Mouse (Mus musculus): ENCODE results near the gene 6030458C11Rik. TPM values are rescaled to one million over a fixed set of nuclear protein-coding genes. Genes with fewer than 3 reads are reported as not detected.

Gene 6030458C11Rik
- polyA plus RNA-seq, 1 experiment from 2014 or later = 47.0 TPM

DNA sequence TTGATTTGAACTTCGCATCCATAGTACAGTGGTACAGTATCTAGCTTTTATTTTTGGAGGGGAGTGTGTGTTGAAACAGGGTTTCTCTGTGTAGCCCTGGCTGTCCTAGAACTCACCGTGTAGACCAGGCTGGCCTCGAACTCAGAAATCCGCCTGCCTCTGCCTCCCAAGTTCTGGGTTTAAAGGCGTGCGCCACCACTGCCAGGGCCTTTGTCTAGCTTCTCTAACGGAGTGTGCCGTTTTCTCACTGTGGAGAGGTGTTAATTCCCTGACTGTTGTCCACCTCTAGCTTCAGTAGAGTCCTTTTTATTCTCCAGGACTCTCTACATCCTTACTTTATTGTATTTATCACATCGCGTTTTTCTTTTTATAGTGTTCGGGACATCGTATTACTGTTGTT is 959 bp upstream of the 6030458C11Rik start:
- Histone ChIP-seq H3K27ac (ENCODE audit: low read length) (no peak overlapping the region), H3K4me1 (ENCODE audit: control insufficient read depth, insufficient read depth, low read length) (peaks cover 13% of the 10 kb centered on the region), H3K36me3 (ENCODE audit: control insufficient read depth, insufficient read depth, low read length) (peaks cover 18% of the 10 kb centered on the region), H3K9ac (replicated peaks; ENCODE audit: low read depth, low read length) (peak overlapping the region; percentile 81), H3K9me3 (ENCODE audit: control insufficient read depth, low read depth, low read length) (no peaks in the 10 kb centered on the region), H3K4me3 (ENCODE audit: low read depth, low read length) (peak overlapping the region; percentile 94), H3K4me2 (replicated peaks; ENCODE audit: low read depth, low read length) (peak overlapping the region; percentile 66), H3K27me3 (ENCODE audit: control insufficient read depth, insufficient read depth, low read length) (no peaks in the 10 kb centered on the region)
- WGBS = 47% methylated on average over 12 of the region's 12 CpGs
- no peak for ATAC-seq (ENCODE audit: insufficient number of reproducible peaks, insufficient read depth, low FRiP score, low read depth)

DNA sequence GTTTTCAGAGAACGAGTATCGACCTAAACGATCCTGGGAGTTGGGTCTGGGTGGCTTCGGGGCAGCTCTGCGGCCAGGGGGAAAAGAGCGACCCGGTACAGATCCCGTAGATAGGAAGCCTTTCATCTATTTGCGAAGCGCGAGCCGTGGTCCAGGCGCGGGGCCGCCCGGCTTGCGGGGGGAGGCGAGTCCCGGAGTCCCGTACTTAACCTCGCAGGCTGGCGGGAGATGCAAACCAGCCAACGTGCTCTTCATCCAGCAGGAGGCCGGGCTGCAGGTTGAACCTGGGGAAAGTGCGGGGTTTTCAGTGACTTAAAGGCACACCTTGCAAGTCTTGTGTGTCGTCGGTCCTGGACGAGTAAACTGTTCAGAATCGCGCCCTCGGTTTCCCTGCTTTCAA is 516 bp upstream of the 6030458C11Rik start:
- Histone ChIP-seq H3K36me3 (ENCODE audit: control insufficient read depth, insufficient read depth, low read length) (peaks cover 20% of the 10 kb centered on the region), H3K9me3 (ENCODE audit: control insufficient read depth, low read depth, low read length) (no peaks in the 10 kb centered on the region), H3K4me1 (ENCODE audit: control insufficient read depth, insufficient read depth, low read length) (peaks cover 13% of the 10 kb centered on the region), H3K9ac (replicated peaks; ENCODE audit: low read depth, low read length) (peak overlapping the region; percentile 81), H3K4me2 (replicated peaks; ENCODE audit: low read depth, low read length) (peak overlapping the region; percentile 66), H3K4me3 (ENCODE audit: low read depth, low read length) (peak overlapping the region; percentile 94), H3K27me3 (ENCODE audit: control insufficient read depth, insufficient read depth, low read length) (no peaks in the 10 kb centered on the region), H3K27ac (ENCODE audit: low read length) (peak overlapping the region; percentile 66; the same call in 1 of the 2 replicates)
- ATAC-seq (ENCODE audit: insufficient number of reproducible peaks, insufficient read depth, low FRiP score, low read depth) = peak; percentile 28; the same call in 1 of the 2 replicates
- 0% methylated on average over 30 of the region's 31 CpGs for WGBS

DNA sequence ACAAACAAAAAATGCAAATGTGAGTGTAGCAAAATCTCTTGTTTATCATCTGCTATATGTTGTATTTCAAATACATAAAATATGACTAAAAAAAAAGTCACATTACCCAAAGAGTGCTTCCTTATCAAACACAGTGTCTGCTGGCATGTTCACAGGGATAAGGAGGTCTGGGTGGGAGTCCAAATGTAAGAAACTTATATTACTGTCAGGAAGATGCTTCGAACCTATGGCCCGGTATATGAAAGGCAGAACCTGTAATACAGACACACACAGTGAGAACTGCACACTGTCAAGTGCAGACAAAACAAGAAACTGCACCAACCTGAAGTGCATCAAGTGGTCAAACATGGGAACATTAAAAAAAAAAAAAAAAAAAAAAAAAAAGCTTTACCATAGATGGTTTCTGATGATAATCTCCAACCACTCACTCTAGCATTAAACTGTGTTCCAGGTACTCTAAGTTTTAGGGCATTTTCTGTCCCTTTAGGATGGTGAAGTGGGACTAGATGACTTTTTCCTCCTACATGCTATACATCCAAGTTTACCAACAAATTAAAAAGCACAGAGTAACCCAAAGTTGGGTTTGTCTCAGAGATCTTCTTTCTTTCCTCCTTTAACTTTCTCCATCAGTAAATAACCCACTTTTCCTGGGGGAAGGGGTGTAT is 862 bp downstream of the 6030458C11Rik start:
- 82% methylated on average over 2 of the region's 2 CpGs for WGBS
- H3K36me3 ChIP-seq (ENCODE audit: control insufficient read depth, insufficient read depth, low read length) = peaks cover 22% of the 10 kb centered on the region
- H3K9ac ChIP-seq (replicated peaks; ENCODE audit: low read depth, low read length) = peak overlapping the region; percentile 59
- no peak for ATAC-seq (ENCODE audit: insufficient number of reproducible peaks, insufficient read depth, low FRiP score, low read depth)
- H3K4me3 ChIP-seq (ENCODE audit: low read depth, low read length) = peak overlapping the region; percentile 94
- H3K9me3 ChIP-seq (ENCODE audit: control insufficient read depth, low read depth, low read length) = no peaks in the 10 kb centered on the region
- H3K4me2 ChIP-seq (replicated peaks; ENCODE audit: low read depth, low read length) = peak overlapping the region; percentile 78
- H3K27ac ChIP-seq (ENCODE audit: low read length) = no peak overlapping the region
- no peaks in the 10 kb centered on the region for H3K27me3 ChIP-seq (ENCODE audit: control insufficient read depth, insufficient read depth, low read length)
- H3K4me1 ChIP-seq (ENCODE audit: control insufficient read depth, insufficient read depth, low read length) = peaks cover 13% of the 10 kb centered on the region

DNA sequence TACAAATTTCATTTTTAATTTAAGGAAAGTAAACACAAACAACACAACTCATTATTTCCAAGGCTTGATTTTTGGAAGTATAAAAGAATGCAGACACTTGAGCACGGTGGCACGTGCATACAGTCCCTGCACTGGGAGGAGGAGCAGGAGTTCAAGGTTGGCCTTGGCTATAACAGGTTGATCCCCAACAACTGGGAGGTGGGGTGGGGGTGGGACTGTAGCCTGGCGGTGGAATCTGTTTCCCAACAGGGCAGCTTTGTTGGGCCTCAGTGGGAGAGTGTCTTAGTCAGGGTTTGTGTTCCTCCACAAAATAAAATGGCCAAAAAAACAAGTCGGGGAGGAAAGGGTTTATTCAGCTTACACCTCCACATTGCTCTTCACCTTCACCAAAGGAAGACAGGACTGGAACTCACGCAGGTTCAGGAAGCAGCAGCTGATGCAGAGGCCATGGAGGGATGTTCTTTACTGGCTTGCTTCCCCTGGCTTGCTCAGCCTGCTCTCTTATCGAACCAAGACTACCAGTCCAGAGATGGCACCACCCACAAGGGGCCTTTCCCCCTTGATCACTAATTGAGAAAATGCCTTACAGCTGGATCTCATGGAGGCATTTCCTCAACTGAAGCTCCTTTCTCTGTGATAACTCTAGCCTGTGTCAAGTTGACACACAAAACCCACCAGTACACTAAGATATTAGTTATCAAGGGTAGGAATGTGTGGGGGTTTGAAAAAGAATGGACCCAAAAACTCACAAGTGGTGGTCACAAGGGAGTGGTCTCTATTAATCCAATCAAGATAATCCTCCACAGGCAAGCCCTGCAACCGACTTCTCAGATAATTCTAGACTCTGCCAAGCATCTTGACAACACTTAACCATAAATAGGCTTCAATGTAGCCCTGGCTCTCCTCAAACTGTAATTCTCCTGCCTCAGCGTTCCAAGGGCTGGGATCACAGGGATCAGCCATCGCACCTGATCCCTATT is 1.7 kb downstream of the 6030458C11Rik start:
- no peak overlapping the region for H3K27ac ChIP-seq (ENCODE audit: low read length)
- H3K4me2 ChIP-seq (replicated peaks; ENCODE audit: low read depth, low read length) = no peak overlapping the region
- H3K9me3 ChIP-seq (ENCODE audit: control insufficient read depth, low read depth, low read length) = no peaks in the 10 kb centered on the region
- ATAC-seq (ENCODE audit: insufficient number of reproducible peaks, insufficient read depth, low FRiP score, low read depth) = no peak
- H3K36me3 ChIP-seq (ENCODE audit: control insufficient read depth, insufficient read depth, low read length) = peaks cover 26% of the 10 kb centered on the region
- no peak overlapping the region for H3K9ac ChIP-seq (replicated peaks; ENCODE audit: low read depth, low read length)
- whole genome bisulfite sequencing = 82% methylated on average over 9 of the region's 9 CpGs
- H3K4me1 ChIP-seq (ENCODE audit: control insufficient read depth, insufficient read depth, low read length) = peaks cover 13% of the 10 kb centered on the region
- no peaks in the 10 kb centered on the region for H3K27me3 ChIP-seq (ENCODE audit: control insufficient read depth, insufficient read depth, low read length)
- H3K4me3 ChIP-seq (ENCODE audit: low read depth, low read length) = no peak overlapping the region

DNA sequence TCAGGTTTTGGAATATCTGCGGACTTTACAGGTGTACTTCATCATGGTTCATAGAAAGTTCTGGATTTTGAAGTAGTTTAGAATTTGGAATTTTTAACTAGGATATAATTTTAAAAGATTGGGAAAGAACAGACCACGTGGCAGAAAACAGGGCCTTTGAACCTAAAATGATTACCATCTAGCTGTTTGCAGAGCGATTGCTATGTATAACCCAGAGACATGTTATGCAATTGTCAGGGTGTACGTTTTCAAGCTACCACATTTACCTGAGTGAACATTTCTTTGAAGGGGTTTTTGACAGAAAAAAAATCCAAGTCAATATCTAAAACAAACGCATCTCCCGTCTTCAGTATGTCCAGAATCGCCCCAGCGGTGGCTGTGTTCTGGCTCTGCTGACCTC is 6.9 kb downstream of the 6030458C11Rik start:
- Histone ChIP-seq H3K27me3 (ENCODE audit: control insufficient read depth, insufficient read depth, low read length) (no peaks in the 10 kb centered on the region), H3K4me2 (replicated peaks; ENCODE audit: low read depth, low read length) (no peak overlapping the region), H3K9me3 (ENCODE audit: control insufficient read depth, low read depth, low read length) (no peaks in the 10 kb centered on the region), H3K36me3 (ENCODE audit: control insufficient read depth, insufficient read depth, low read length) (peaks cover 67% of the 10 kb centered on the region), H3K27ac (ENCODE audit: low read length) (no peak overlapping the region), H3K4me1 (ENCODE audit: control insufficient read depth, insufficient read depth, low read length) (no peaks in the 10 kb centered on the region), H3K4me3 (ENCODE audit: low read depth, low read length) (no peak overlapping the region), H3K9ac (replicated peaks; ENCODE audit: low read depth, low read length) (no peak overlapping the region)
- ATAC-seq (ENCODE audit: insufficient number of reproducible peaks, insufficient read depth, low FRiP score, low read depth) = no peak
- WGBS = 88% methylated on average over 8 of the region's 8 CpGs

DNA sequence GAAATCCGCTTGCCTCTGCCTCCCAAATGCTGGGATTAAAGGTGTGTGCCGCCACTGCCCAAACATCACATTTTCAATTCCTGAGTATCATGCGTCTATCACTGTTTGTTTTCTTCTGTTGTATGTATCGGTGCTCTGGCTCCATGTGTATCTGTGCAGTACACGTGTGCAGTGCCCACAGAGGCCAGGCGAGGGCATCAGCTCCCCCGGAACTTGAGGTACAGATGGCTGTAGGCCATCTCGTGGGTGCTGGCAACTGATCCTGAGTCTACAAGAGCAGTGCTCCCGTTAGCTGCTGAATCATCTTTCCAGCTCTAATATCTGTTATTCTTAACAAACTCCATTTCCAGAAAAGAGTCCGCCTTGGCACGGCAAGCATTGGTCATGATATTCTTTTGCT is 11.8 kb downstream of the 6030458C11Rik start:
- 93% methylated on average over 11 of the region's 11 CpGs for WGBS
- Histone ChIP-seq H3K27me3 (ENCODE audit: control insufficient read depth, insufficient read depth, low read length) (no peaks in the 10 kb centered on the region), H3K9ac (replicated peaks; ENCODE audit: low read depth, low read length) (no peak overlapping the region), H3K4me3 (ENCODE audit: low read depth, low read length) (no peak overlapping the region), H3K36me3 (ENCODE audit: control insufficient read depth, insufficient read depth, low read length) (peaks cover 63% of the 10 kb centered on the region), H3K4me1 (ENCODE audit: control insufficient read depth, insufficient read depth, low read length) (no peaks in the 10 kb centered on the region), H3K4me2 (replicated peaks; ENCODE audit: low read depth, low read length) (no peak overlapping the region), H3K9me3 (ENCODE audit: control insufficient read depth, low read depth, low read length) (no peaks in the 10 kb centered on the region), H3K27ac (ENCODE audit: low read length) (no peak overlapping the region)
- ATAC-seq (ENCODE audit: insufficient number of reproducible peaks, insufficient read depth, low FRiP score, low read depth) = no peak

DNA sequence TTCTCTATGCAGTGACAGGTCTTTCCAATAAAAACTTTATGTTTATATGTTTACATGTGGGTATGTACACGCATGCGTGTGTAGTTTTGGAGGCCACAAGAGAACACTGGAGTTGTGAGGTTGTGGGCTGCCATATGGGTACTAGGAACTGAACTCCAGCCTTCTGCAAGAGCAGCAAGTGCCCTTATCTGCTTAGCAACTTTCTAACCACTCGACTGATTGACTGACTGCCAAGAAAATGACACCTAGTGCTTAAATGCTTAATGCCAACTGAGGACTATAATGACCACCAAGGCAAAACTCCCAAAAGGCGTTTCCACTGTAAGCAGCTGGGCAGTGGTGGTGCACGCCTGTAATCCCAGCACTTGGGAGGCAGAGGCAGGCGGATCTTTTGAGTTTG is 15.1 kb downstream of the 6030458C11Rik start:
- no peaks in the 10 kb centered on the region for H3K27me3 ChIP-seq (ENCODE audit: control insufficient read depth, insufficient read depth, low read length)
- H3K9me3 ChIP-seq (ENCODE audit: control insufficient read depth, low read depth, low read length) = no peaks in the 10 kb centered on the region
- peaks cover 41% of the 10 kb centered on the region for H3K36me3 ChIP-seq (ENCODE audit: control insufficient read depth, insufficient read depth, low read length)
- H3K4me2 ChIP-seq (replicated peaks; ENCODE audit: low read depth, low read length) = no peak overlapping the region
- 93% methylated on average over 6 of the region's 6 CpGs for WGBS
- no peaks in the 10 kb centered on the region for H3K4me1 ChIP-seq (ENCODE audit: control insufficient read depth, insufficient read depth, low read length)
- no peak for ATAC-seq (ENCODE audit: insufficient number of reproducible peaks, insufficient read depth, low FRiP score, low read depth)
- no peak overlapping the region for H3K4me3 ChIP-seq (ENCODE audit: low read depth, low read length)
- H3K27ac ChIP-seq (ENCODE audit: low read length) = no peak overlapping the region
- no peak overlapping the region for H3K9ac ChIP-seq (replicated peaks; ENCODE audit: low read depth, low read length)

DNA sequence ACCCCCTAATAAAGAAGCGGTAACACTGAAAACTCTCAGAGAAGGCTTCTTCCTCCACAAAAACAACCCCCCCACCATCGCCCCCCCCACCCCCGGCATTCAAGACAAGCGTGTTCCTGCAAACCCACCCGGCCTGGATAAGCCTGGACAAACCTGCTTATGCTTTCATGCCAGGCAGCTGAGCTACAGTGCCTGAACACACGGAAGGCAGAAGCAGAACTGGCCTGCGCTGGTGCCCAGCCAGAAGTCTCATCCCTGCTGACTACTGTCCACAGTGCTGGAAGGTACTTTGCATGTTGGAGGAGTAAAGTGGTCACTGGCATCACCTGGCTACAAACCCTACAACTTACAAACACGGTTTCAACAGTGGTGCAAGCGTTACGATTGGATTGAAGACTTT is 17.4 kb downstream of the 6030458C11Rik start:
- no peaks in the 10 kb centered on the region for H3K9me3 ChIP-seq (ENCODE audit: control insufficient read depth, low read depth, low read length)
- ATAC-seq (ENCODE audit: insufficient number of reproducible peaks, insufficient read depth, low FRiP score, low read depth) = no peak
- H3K9ac ChIP-seq (replicated peaks; ENCODE audit: low read depth, low read length) = no peak overlapping the region
- no peak overlapping the region for H3K4me3 ChIP-seq (ENCODE audit: low read depth, low read length)
- H3K27me3 ChIP-seq (ENCODE audit: control insufficient read depth, insufficient read depth, low read length) = no peaks in the 10 kb centered on the region
- no peak overlapping the region for H3K27ac ChIP-seq (ENCODE audit: low read length)
- H3K4me1 ChIP-seq (ENCODE audit: control insufficient read depth, insufficient read depth, low read length) = no peaks in the 10 kb centered on the region
- H3K36me3 ChIP-seq (ENCODE audit: control insufficient read depth, insufficient read depth, low read length) = peaks cover 29% of the 10 kb centered on the region; the same call in 1 of the 2 replicates
- 92% methylated on average over 10 of the region's 10 CpGs for WGBS
- H3K4me2 ChIP-seq (replicated peaks; ENCODE audit: low read depth, low read length) = no peak overlapping the region
